Mouse (Mus musculus) C2C12 (cell line): ENCODE data around the gene Lrrc42. TPM values are rescaled to one million over a fixed set of nuclear protein-coding genes. Genes with fewer than 3 reads are reported as not detected.

ENCODE experiments used
- H3K27me3 ChIP-seq: one replicate; pipeline ENCODE4 v1.6.1; 2011; ENCODE audit not compliant: control insufficient read depth, insufficient read depth, insufficient read length
- H3K36me3 ChIP-seq: one replicate; pipeline ENCODE4 v1.6.1; 2011; ENCODE audit not compliant: control insufficient read depth, insufficient read depth
- H3K4me3 ChIP-seq: one replicate; pipeline ENCODE4 v1.5.1; 2011; ENCODE audit warnings: mild to moderate bottlenecking, control low read depth; ENCODE audit not compliant: poor library complexity, insufficient read depth, severe bottlenecking
- H3K79me2 ChIP-seq: one replicate; pipeline ENCODE4 v1.6.1; 2011; ENCODE audit not compliant: control insufficient read depth, insufficient read depth
- H3K79me3 ChIP-seq: one replicate; pipeline ENCODE4 v1.6.1; 2011; ENCODE audit warnings: low read depth, control low read depth
- H3ac ChIP-seq: one replicate; pipeline ENCODE3; 2011; ENCODE audit warnings: low read depth; ENCODE audit not compliant: control insufficient read depth, insufficient read length
- CEBPB ChIP-seq: IDR thresholded peaks from one replicate; pipeline ENCODE4 v1.6.1; 2011; ENCODE audit warnings: low read depth, mild to moderate bottlenecking, control low read depth, moderate library complexity
- CTCF ChIP-seq: IDR thresholded peaks from one replicate; pipeline ENCODE4 v1.5.1; 2011; ENCODE audit not compliant: control insufficient read depth, insufficient read depth, insufficient read length
- FOSL1 ChIP-seq: IDR thresholded peaks from one replicate; pipeline ENCODE4 v1.8.0; 2011; ENCODE audit warnings: mild to moderate bottlenecking, low read length; ENCODE audit not compliant: poor library complexity, insufficient read depth, severe bottlenecking
- MAX ChIP-seq: IDR thresholded peaks from one replicate; pipeline ENCODE4 v1.6.1; 2011; ENCODE audit warnings: mild to moderate bottlenecking, control low read depth
- MYOD1 ChIP-seq: IDR thresholded peaks from one replicate; pipeline ENCODE4 v1.6.1; 2011; ENCODE audit warnings: low read depth; ENCODE audit not compliant: control insufficient read depth, insufficient read length
- MYOG ChIP-seq: IDR thresholded peaks from one replicate; pipeline ENCODE4 v1.6.1; 2011; ENCODE audit not compliant: control insufficient read depth, insufficient read length; ENCODE audit errors: extremely low read depth
- USF1 ChIP-seq: IDR thresholded peaks from one replicate; pipeline ENCODE4 v1.6.1; 2011; ENCODE audit warnings: low read depth, mild to moderate bottlenecking, control low read depth, moderate library complexity
- polyA plus RNA-seq: library from polyadenylated mRNA; unstranded; fragments of >200 nt; fragmentation: generic; extraction: Trizol; gene quantifications from one replicate; pipeline ENCODE4 v1.2.1, GENCODE M21; 2012; ENCODE audit warnings: missing spikeins

Gene Lrrc42
- polyA plus RNA-seq, 1 experiment: 32.5 TPM

GRCm38 (mm10) chr4:107299779-107300340 is 46.5 kb upstream of the Lrrc42 start:
- no peaks in the 10 kb centered on the region for H3K79me2 ChIP-seq
- TF ChIP-seq MYOD1: no peak
- no peak for TF ChIP-seq MAX
- no peak for TF ChIP-seq FOSL1
- no peak for TF ChIP-seq CEBPB
- TF ChIP-seq CTCF: no peak
- no peak for TF ChIP-seq USF1
- TF ChIP-seq MYOG: no peak
- H3K27me3 ChIP-seq: peaks cover 12% of the 10 kb centered on the region
- no peak overlapping the region for H3ac ChIP-seq
- no peak overlapping the region for H3K4me3 ChIP-seq
- no peaks in the 10 kb centered on the region for H3K36me3 ChIP-seq
- H3K79me3 ChIP-seq: no peaks in the 10 kb centered on the region

DNA sequence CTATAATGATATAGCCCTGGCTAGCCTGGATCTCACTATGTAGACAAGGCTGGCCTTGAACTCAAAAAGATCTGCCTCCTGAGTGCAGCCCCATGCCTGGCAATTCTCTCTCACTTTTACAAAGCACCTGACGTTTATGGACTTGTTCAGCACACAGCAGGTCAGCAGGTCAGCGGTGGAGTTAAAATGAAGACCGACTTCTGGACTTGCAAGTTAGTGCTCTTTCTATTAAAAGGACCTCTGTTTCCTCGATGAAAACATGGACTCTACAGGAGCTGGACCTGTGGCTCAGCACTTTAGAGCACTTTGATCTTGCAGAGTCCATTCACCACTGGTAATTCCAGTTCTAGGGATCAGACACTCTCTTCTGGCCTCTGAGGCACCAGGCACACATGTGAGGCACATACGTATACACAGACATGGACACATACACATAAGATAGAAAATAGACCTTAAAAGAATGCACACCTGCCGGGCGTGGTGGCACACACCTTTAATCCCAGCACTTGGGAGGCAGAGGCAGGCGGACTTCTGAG is 44.8 kb upstream of the Lrrc42 start:
- no peaks in the 10 kb centered on the region for H3K36me3 ChIP-seq
- no peak overlapping the region for H3K4me3 ChIP-seq
- no peaks in the 10 kb centered on the region for H3K79me3 ChIP-seq
- no peak for TF ChIP-seq USF1
- no peak for TF ChIP-seq CEBPB
- no peaks in the 10 kb centered on the region for H3K79me2 ChIP-seq
- H3ac ChIP-seq: no peak overlapping the region
- peaks cover 17% of the 10 kb centered on the region for H3K27me3 ChIP-seq

GRCm38 (mm10) chr4:107292273-107292662 is 38.9 kb upstream of the Lrrc42 start:
- H3K27me3 ChIP-seq: peaks cover 17% of the 10 kb centered on the region
- H3ac ChIP-seq: no peak overlapping the region
- TF ChIP-seq MYOD1 (no peak), MYOG (no peak), MAX (no peak), USF1 (no peak), FOSL1 (no peak), CTCF (no peak), CEBPB (no peak)
- H3K79me2 ChIP-seq: no peaks in the 10 kb centered on the region
- H3K36me3 ChIP-seq: no peaks in the 10 kb centered on the region
- H3K79me3 ChIP-seq: no peaks in the 10 kb centered on the region
- H3K4me3 ChIP-seq: no peak overlapping the region

DNA sequence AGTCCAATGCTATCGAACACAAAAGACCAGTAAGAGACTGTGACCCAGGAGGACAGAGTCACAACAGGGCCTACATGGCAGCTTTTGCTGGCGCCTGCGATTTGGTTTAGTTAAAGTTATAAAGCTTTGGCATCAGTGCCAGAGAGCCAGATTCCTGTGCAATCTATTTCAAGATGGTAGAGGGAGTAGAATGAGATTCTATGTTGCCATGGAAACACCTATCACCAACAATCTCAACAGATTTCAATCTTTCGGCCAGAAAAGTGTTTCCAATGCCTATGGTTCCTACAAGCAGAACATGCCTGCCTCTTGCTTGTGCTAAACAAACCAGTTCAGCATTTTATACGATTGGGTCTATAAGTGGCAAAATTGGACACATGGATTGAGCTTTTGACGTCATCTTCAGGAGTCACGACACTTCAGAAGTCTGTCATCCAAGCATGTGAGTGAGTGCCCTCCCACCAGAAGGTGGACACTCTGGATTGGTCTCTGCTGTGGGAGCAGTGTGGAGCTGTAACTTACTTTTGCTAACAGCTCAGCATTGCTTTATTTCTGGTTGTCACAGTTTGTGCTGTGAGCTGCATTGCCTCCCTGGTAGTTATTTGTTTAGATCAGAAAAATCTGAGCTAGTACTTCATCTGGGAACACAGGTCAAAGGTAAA is 38.4 kb upstream of the Lrrc42 start:
- Histone ChIP-seq H3ac (no peak overlapping the region), H3K4me3 (no peak overlapping the region), H3K79me2 (no peaks in the 10 kb centered on the region), H3K36me3 (no peaks in the 10 kb centered on the region), H3K27me3 (peaks cover 17% of the 10 kb centered on the region), H3K79me3 (no peaks in the 10 kb centered on the region)
- no peak for TF ChIP-seq USF1
- no peak for TF ChIP-seq FOSL1
- TF ChIP-seq MYOG: no peak
- TF ChIP-seq MYOD1: no peak
- no peak for TF ChIP-seq CEBPB
- no peak for TF ChIP-seq CTCF
- TF ChIP-seq MAX: no peak

GRCm38 (mm10) chr4:107287517-107287916 is 34.2 kb upstream of the Lrrc42 start:
- no peak overlapping the region for H3ac ChIP-seq
- no peaks in the 10 kb centered on the region for H3K79me3 ChIP-seq
- H3K4me3 ChIP-seq: no peak overlapping the region
- H3K27me3 ChIP-seq: no peaks in the 10 kb centered on the region
- H3K79me2 ChIP-seq: no peaks in the 10 kb centered on the region
- TF ChIP-seq MAX (no peak), MYOD1 (no peak), CTCF (no peak), MYOG (no peak), USF1 (no peak), CEBPB (no peak), FOSL1 (no peak)
- no peaks in the 10 kb centered on the region for H3K36me3 ChIP-seq

GRCm38 (mm10) chr4:107286386-107286785 is 33.1 kb upstream of the Lrrc42 start:
- TF ChIP-seq CTCF (no peak), CEBPB (no peak), USF1 (no peak), MAX (no peak)

More at GRCm38 (mm10) chr4:107286386-107286785, 33.1 kb upstream of the Lrrc42 start:
- Histone ChIP-seq H3ac (no peak overlapping the region), H3K36me3 (no peaks in the 10 kb centered on the region), H3K27me3 (no peaks in the 10 kb centered on the region), H3K4me3 (no peak overlapping the region), H3K79me3 (no peaks in the 10 kb centered on the region), H3K79me2 (no peaks in the 10 kb centered on the region)
